Mouse (Mus musculus): ENCODE data around the gene Smim24. TPM values are rescaled to one million over a fixed set of nuclear protein-coding genes. Genes with fewer than 3 reads are reported as not detected.

The Smim24 gene
- total and polyA plus RNA-seq, 2 experiments = 1.3 to 4.1 TPM

DNA sequence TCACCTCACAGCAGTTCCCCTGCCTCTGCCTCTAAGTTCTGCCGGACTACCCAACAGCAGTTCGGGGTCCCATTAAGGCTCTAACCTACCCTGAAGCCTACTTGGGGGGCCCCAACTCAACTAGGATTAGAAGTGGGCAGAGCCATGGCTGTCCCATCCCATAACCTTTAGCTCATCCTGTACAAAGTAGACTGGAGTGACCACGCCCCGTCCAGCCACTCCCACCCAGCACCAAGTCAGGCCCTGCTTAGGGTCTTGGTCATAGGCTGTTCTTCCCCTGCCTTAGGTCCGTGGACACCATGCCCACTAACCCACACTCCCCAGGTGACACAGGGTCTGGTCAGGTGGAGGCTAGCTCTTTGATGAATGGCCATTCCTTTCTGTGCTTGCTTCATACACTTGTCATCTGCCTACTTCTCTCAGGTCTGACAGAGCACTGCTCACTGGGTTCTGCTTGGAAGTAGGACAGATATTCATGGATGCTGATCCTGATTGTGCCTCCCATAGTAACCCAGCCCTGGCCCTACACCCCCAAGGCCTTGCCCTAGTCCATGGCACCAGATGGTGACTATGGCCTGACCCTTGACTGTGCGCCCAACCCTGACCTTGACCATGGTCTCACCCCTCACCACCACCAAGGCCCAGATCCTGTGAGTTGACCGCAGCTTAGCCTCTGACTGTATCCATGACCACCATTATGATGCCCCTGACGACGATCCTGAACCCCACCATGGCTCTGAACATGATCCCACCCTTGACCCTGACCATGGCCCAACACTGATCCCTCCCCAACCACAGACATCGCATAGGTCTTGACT lies 26.5 kb downstream of the Smim24 start:
- TF ChIP-seq CTCF (IDR thresholded peaks at IDR 0.05; ENCODE audit: low read depth, low read length) = no peak
- no peak for TF ChIP-seq POLR2A (IDR thresholded peaks at IDR 0.05; ENCODE audit: extremely low read depth, insufficient read depth, low read length)
- H3K4me1 ChIP-seq (ENCODE audit: control insufficient read depth, insufficient read depth, low read length) = peaks cover 78% of the 10 kb centered on the region
- peak; percentile 71 for DNase-seq (ENCODE audit: extremely low read depth, low read depth, low spot score)
- 56% methylated on average over 10 of the region's 10 CpGs for WGBS
- H3K9ac ChIP-seq (ENCODE audit: low read depth, low read length) = peak overlapping the region; percentile 54
- no peak overlapping the region for H3K4me3 ChIP-seq (ENCODE audit: insufficient read depth, low read depth, low read length)
- H3K79me2 ChIP-seq (ENCODE audit: control insufficient read depth, insufficient read depth, low read length) = peaks cover 68% of the 10 kb centered on the region
- H3K27ac ChIP-seq (replicated peaks; ENCODE audit: insufficient read depth, low read depth, low read length) = peak overlapping the region; percentile 95
- H3K36me3 ChIP-seq (ENCODE audit: control insufficient read depth, insufficient read depth, low read length) = no peaks in the 10 kb centered on the region
- H3K27me3 ChIP-seq (ENCODE audit: control insufficient read depth, insufficient read depth, low read length) = no peaks in the 10 kb centered on the region

DNA sequence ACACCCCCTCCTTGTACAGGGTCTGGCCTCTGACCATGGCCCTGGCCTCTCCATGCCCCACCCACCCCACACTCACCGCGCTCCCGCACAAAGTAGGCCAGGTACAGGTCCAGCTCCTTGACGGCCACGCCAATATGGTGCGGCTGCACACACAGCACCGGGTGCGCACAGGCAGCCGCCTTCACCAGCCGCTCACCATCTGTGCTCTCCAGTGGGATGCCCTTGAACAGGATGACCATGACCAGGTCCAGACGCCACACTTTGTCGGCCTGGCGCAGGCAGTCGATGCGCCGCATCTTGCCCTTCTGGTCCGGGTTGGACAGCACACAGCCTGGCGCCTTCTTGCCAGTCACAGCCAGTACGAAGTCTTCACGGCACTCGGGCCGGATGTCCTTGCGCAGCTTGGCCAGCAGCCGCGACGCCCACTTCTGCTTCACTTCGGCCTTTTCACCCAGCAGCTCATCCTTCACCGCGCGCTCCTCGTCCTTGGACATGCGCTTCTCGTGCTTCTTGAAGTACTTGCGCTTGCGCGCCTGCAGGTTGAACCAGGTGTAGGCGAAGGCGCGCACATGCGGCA lies 27.4 kb downstream of the Smim24 start:
- Histone ChIP-seq H3K4me3 (ENCODE audit: insufficient read depth, low read depth, low read length) (peak overlapping the region; percentile 11; the same call in 1 of the 2 replicates), H3K27me3 (ENCODE audit: control insufficient read depth, insufficient read depth, low read length) (no peaks in the 10 kb centered on the region), H3K9ac (ENCODE audit: low read depth, low read length) (peak overlapping the region; percentile 19), H3K79me2 (ENCODE audit: control insufficient read depth, insufficient read depth, low read length) (peaks cover 72% of the 10 kb centered on the region), H3K4me1 (ENCODE audit: control insufficient read depth, insufficient read depth, low read length) (peaks cover 73% of the 10 kb centered on the region), H3K36me3 (ENCODE audit: control insufficient read depth, insufficient read depth, low read length) (no peaks in the 10 kb centered on the region), H3K27ac (replicated peaks; ENCODE audit: insufficient read depth, low read depth, low read length) (peak overlapping the region; percentile 95)
- TF ChIP-seq CTCF (IDR thresholded peaks at IDR 0.05; ENCODE audit: low read depth, low read length) (no peak), POLR2A (IDR thresholded peaks at IDR 0.05; ENCODE audit: extremely low read depth, insufficient read depth, low read length) (no peak)
- DNase-seq (ENCODE audit: extremely low read depth, low read depth, low spot score) = no peak
- 57% methylated on average over 40 of the region's 40 CpGs for WGBS

DNA sequence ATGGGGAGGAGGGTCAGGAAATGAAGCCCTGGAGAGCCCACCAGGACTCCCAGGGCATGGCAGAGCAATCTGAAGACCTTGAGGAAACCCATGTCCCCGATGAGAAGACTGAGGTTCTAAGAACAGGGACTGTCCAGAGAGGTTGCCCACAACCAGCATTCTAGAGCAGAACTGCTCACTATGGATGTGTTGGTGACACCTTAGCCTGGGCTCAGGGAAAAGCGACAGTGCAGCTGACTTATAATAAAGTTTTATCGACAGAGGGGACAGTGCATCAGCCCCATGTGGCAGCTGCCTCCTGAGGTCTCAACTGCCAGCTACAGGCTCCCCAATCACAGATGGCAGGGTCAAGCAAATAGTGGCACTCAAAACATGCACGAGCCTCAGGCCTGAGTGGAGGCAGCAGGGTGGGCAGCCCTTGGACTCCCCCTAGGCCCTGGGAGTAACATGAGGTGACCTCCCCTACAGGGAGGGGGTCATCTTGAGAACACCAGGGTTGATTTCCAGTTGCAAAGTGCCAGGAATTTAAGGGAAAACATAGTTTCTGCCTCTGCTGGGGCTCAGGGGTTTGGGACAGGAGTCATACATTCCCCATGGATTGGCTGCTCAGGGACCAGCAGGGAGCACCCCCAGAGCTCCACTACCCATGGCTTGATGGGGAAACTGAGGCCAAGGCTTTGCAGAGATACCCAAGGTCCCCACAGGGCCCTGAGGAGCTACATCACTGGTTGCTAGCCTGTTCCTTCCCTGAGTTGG lies 28.4 kb downstream of the Smim24 start:
- no peak for DNase-seq (ENCODE audit: extremely low read depth, low read depth, low spot score)
- H3K36me3 ChIP-seq (ENCODE audit: control insufficient read depth, insufficient read depth, low read length) = no peaks in the 10 kb centered on the region
- H3K4me3 ChIP-seq (ENCODE audit: insufficient read depth, low read depth, low read length) = no peak overlapping the region
- H3K27ac ChIP-seq (replicated peaks; ENCODE audit: insufficient read depth, low read depth, low read length) = peak overlapping the region; percentile 95
- no peaks in the 10 kb centered on the region for H3K27me3 ChIP-seq (ENCODE audit: control insufficient read depth, insufficient read depth, low read length)
- 50% methylated on average over 4 of the region's 4 CpGs for WGBS
- H3K9ac ChIP-seq (ENCODE audit: low read depth, low read length) = peak overlapping the region; percentile 64
- TF ChIP-seq POLR2A (IDR thresholded peaks at IDR 0.05; ENCODE audit: extremely low read depth, insufficient read depth, low read length) (no peak), CTCF (IDR thresholded peaks at IDR 0.05; ENCODE audit: low read depth, low read length) (no peak)
- peaks cover 69% of the 10 kb centered on the region for H3K4me1 ChIP-seq (ENCODE audit: control insufficient read depth, insufficient read depth, low read length)
- H3K79me2 ChIP-seq (ENCODE audit: control insufficient read depth, insufficient read depth, low read length) = peaks cover 72% of the 10 kb centered on the region

DNA sequence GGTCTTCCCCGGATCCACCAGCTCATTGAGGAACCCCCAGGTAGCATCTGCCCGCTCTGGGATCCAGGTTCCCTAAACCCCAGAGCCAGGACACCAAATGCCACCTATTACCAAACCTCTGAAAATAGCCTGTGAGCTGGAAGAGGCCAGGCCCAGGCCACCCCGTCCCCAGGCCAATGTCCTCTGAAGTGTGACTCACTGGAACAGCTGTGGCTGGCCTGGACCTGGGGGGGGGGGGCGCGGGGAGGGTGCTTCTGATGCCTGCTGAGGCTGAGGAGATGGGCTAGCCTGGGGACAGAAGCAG lies 28.9 kb downstream of the Smim24 start:
- peak overlapping the region; percentile 95 for H3K27ac ChIP-seq (replicated peaks; ENCODE audit: insufficient read depth, low read depth, low read length)
- 35% methylated on average over 5 of the region's 5 CpGs for WGBS
- H3K27me3 ChIP-seq (ENCODE audit: control insufficient read depth, insufficient read depth, low read length) = no peaks in the 10 kb centered on the region
- H3K9ac ChIP-seq (ENCODE audit: low read depth, low read length) = peak overlapping the region; percentile 64
- peaks cover 69% of the 10 kb centered on the region for H3K79me2 ChIP-seq (ENCODE audit: control insufficient read depth, insufficient read depth, low read length)
- H3K4me1 ChIP-seq (ENCODE audit: control insufficient read depth, insufficient read depth, low read length) = peaks cover 65% of the 10 kb centered on the region
- peak overlapping the region; percentile 16; the same call in 1 of the 2 replicates for H3K4me3 ChIP-seq (ENCODE audit: insufficient read depth, low read depth, low read length)
- no peak for TF ChIP-seq CTCF (IDR thresholded peaks at IDR 0.05; ENCODE audit: low read depth, low read length)
- no peak for TF ChIP-seq POLR2A (IDR thresholded peaks at IDR 0.05; ENCODE audit: extremely low read depth, insufficient read depth, low read length)
- DNase-seq (ENCODE audit: extremely low read depth, low read depth, low spot score) = peak; percentile 75
- H3K36me3 ChIP-seq (ENCODE audit: control insufficient read depth, insufficient read depth, low read length) = no peaks in the 10 kb centered on the region

DNA sequence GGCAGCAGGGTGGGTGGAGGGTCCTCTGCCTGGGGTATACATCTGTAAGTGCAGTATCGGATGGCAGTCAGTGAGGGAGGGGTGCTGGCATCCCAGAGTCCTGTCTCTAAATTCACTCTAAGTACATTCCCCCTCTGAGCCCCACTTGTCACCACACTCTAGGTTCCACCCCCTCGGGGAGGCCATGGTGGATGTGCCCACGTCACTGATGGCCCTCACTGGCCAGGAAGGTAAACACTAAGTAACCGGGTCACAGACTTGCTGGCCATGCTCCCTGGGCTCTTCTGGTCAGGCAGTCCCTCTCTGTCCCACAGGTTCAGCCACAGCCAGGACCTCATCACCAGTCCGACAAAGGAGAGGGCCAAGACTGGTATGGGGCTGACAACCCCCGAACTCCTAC lies 29.3 kb downstream of the Smim24 start:
- DNase-seq (ENCODE audit: extremely low read depth, low read depth, low spot score) = peak; percentile 94
- H3K27ac ChIP-seq (replicated peaks; ENCODE audit: insufficient read depth, low read depth, low read length) = peak overlapping the region; percentile 95
- TF ChIP-seq POLR2A (IDR thresholded peaks at IDR 0.05; ENCODE audit: extremely low read depth, insufficient read depth, low read length) (no peak), CTCF (IDR thresholded peaks at IDR 0.05; ENCODE audit: low read depth, low read length) (no peak)
- H3K4me3 ChIP-seq (ENCODE audit: insufficient read depth, low read depth, low read length) = peak overlapping the region; percentile 16; the same call in 1 of the 2 replicates
- H3K36me3 ChIP-seq (ENCODE audit: control insufficient read depth, insufficient read depth, low read length) = no peaks in the 10 kb centered on the region
- peaks cover 67% of the 10 kb centered on the region for H3K79me2 ChIP-seq (ENCODE audit: control insufficient read depth, insufficient read depth, low read length)
- 17% methylated on average over 6 of the region's 6 CpGs for WGBS
- H3K4me1 ChIP-seq (ENCODE audit: control insufficient read depth, insufficient read depth, low read length) = peaks cover 65% of the 10 kb centered on the region
- no peaks in the 10 kb centered on the region for H3K27me3 ChIP-seq (ENCODE audit: control insufficient read depth, insufficient read depth, low read length)
- H3K9ac ChIP-seq (ENCODE audit: low read depth, low read length) = peak overlapping the region; percentile 64
